Mouse (Mus musculus) ZHBTc4 (cell line): ENCODE data around the gene Xxylt1.
A peak's percentile ranks its signal among the peaks of the same experiment; 100 is the strongest.

ENCODE experiments used
- DNase-seq: peaks from one replicate; pipeline ENCODE4 v3.0.0-alpha.2; 2011; ENCODE audit warnings: low read depth, low spot score

Gene Xxylt1

GRCm38 (mm10) chr16:30959692-30960091, 121.5 kb downstream of the Xxylt1 start:
- no peak for DNase-seq

GRCm38 (mm10) chr16:30956141-30956540, 125.1 kb downstream of the Xxylt1 start:
- DNase-seq: no peak

DNA sequence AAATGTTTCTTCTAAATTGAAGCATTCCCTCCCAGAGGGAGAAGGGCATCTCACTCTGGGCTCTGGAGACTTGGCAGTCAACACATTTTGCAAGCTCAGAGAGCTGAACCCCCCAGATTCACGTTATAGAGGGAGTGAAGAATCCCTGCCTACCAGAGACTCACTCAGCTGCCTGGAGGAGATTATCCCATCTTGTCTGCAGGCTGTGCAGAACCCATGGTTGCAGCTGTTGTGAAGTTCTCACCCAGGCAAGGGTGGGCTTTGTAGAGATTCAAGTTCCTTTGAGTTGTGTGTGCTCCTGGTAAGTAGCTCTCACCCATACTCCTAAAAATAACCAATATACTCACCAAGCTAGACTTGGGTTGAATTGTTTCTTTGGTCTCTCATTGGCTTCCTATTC, 132.6 kb downstream of the Xxylt1 start:
- no peak for DNase-seq

DNA sequence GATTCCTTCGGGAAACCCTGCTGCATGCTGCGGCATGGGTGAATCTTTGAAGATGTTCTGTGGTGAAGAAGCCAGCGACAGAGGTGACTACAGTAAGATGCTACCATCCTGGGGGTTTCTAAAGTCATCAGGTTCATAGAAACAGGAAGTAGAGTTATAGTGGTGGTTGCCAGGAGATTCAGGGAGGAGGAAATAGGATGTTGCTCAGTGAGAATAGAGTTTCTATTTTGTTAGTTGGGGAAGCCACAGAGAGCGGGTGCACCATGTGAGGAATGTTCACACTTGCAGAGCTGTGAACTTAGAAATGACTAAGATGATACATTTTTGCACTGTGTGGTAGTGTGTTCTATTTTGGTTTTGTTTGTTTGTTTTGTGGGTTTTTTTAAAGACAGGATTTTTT, 133.0 kb downstream of the Xxylt1 start:
- DNase-seq: no peak

DNA sequence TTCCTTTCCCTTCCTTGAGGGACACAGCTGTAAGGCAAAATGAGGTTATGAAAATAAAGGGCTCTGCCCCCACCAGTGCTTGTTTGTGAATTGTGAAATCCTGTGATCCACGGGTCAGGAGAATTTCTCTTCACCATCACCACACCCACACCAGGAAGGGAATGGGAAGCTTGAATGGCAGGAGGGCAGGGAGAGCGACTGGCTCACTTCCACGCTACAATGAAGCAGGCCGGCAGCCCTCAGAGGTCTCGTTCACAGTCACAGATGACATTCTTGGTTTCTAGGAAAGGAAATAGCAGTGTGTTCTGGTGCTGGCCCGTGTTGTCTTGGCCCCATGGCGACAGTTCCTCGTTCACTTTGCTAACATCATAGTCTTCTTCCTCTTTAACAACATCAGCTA, 136.3 kb downstream of the Xxylt1 start:
- DNase-seq: no peak

GRCm38 (mm10) chr16:30943919-30944318, 137.3 kb downstream of the Xxylt1 start:
- no peak for DNase-seq

DNA sequence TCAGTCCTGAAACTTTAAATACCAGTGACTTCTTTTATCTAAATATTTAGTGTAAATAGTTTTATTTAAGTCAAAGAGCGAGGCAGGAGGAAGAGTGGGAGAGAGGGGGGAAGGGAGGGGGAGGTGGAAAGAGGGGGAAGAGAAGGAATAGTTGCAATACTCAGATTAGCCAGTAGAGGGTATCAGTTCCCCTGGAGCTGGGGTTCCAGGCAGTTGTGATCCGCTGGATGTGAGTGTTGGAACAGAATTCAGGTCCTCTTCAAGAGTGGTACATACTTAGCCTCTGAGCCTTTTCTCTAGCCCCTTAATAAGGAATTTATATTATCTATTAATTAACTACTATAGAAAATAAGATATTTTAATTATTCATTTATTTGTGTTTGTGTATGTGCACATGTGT, 140.5 kb downstream of the Xxylt1 start:
- DNase-seq: peak; percentile 82

GRCm38 (mm10) chr16:30939903-30940302, 141.3 kb downstream of the Xxylt1 start:
- DNase-seq: peak; percentile 95

- peak; percentile 64 for DNase-seq
These were observed 142.0 kb downstream of the Xxylt1 start for GRCm38 (mm10) chr16:30939210-30939609.

- DNase-seq: no peak
These were observed 142.6 kb downstream of the Xxylt1 start for GRCm38 (mm10) chr16:30938664-30939063.

GRCm38 (mm10) chr16:30937665-30938064, 143.6 kb downstream of the Xxylt1 start:
- DNase-seq: no peak

DNA sequence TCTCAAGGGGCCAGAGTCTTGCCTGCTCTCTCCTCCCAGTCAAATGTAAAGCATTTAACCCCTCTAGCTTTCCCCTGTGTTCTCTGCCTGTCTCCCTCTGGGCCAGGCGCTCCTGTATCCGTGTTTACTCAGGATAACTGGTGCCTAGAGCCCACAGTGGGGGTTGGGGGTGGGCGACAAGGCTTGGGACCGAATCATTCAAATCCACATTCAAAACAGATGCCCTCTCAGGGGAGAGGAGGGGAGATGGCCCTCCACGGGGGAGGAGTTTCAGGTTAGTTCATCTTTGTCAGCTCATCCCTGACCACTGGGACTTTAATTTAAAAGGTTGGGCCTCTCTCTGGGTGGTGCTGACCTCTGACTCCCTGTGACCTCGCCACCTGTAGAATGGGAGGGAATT, 144.8 kb downstream of the Xxylt1 start:
- DNase-seq: no peak

- DNase-seq: peak; percentile 72
These were observed 145.2 kb downstream of the Xxylt1 start for GRCm38 (mm10) chr16:30936012-30936461.

DNA sequence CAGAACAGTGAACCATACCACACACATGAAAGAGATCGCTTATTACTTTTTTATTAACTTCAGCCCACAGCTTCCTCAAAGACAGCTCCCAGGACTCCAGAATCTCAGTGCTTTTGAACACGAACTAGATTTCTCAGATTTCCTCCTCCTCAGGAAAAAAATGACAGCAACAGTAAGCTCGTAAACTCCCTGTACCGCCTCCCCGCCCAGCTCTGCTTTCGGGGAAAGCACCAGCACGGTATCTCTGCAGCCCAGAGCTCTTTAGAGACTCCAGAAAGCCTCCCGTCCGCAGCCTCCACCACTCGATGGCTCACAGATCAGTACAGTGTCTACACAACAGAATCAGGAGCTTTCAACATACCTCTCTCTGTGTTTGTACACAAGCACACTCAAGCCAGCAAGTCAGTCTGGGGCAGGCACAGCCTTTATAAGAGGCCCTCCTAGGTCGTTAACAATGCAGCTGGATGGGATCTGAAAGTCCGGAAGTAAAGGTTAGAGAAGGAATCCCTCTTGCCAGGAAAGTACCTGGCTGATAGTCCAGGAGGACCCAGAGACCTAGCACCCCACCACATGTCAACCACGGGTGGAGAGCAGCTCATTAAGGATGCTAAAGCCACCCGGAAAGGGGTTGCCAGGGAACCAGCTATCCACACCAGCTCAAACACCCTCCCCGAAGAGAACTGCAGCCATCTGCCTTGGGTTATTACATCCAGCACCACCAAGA, 146.1 kb downstream of the Xxylt1 start:
- no peak for DNase-seq

GRCm38 (mm10) chr16:30934205-30934780, 146.9 kb downstream of the Xxylt1 start:
- peak; percentile 28 for DNase-seq

DNA sequence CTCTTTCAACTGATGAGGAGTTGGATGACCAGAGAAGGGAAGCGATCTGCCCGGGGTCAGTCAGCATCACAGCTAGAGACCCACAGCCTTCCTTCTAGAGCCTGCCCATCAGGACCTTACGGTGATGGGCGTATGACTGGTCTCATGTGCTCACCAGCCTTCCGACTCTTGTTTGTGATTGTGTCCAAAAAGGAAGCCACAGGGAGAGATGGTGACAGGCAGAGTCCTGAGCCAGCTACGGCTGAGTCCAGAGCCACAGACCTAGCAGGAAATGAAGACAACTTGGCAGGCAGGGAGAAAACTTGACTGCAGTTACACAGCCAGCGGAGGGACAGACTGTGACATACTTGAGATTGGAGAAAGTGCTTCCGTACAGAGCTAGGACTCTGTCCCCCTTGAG, 147.9 kb downstream of the Xxylt1 start:
- no peak for DNase-seq

DNA sequence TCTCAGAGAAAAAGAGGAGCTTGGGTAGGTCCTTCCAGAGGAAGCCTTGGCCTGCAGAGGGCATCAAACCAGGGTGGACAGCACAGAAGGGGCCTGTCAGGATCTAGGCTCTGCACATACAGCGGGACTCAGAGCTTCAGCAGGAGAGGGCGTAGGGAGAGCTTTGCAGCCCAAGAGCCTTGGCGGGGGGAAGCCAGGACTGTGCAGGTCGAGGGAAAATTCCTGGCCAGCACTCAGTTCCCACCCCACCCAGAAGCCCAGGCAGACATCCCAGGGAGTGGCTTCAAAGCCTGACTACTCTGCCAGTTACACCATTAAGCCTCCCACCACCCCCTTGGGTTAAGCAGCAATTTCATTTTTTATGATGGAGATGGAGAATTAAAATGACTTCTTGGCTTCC, 148.4 kb downstream of the Xxylt1 start:
- no peak for DNase-seq

- no peak for DNase-seq
These were observed 149.0 kb downstream of the Xxylt1 start for GRCm38 (mm10) chr16:30932196-30932595.

DNA sequence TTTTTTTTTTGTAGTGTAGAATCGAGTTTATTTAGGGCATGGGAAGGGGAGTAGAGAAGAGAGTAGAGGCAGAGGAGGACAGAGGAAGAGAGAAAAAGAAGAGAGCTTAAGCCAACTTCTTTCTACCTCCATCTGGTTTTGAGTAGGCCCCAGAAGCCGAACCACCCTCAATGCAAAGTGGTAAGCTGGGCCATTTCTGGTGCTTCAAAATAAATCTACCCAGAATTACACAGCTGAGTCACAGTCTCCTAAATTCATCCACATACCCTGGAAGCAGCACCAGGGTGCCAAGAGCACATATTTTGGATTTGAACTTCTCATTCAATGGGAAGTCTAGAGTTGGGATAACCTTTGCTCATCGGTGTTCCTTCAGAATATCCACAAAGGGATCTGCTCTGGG, 152.1 kb downstream of the Xxylt1 start:
- no peak for DNase-seq

- no peak for DNase-seq
These were observed 153.0 kb downstream of the Xxylt1 start for GRCm38 (mm10) chr16:30928076-30928750.

- DNase-seq: no peak
These were observed 155.7 kb downstream of the Xxylt1 start for GRCm38 (mm10) chr16:30925496-30925895.

- no peak for DNase-seq
These were observed 157.3 kb downstream of the Xxylt1 start for GRCm38 (mm10) chr16:30923899-30924298.

- no peak for DNase-seq
These were observed 158.7 kb downstream of the Xxylt1 start for GRCm38 (mm10) chr16:30922548-30922947.
